Mouse (Mus musculus) subcutaneous adipose tissue, adult 2 months (tissue): ENCODE data around the gene Hist1h3h. TPM values are rescaled to one million over a fixed set of nuclear protein-coding genes. Genes with fewer than 3 reads are reported as not detected.

Experiments
- polyA plus RNA-seq: library from polyadenylated mRNA; depleted of rRNA; stranded (reverse); fragments of >200 nt; gene quantifications from 2 replicates; pipeline ENCODE4 v1.2.3, GENCODE M21; 2012; ENCODE audit warnings: low replicate concordance; rRNA removed

Gene Hist1h3h
- polyA plus RNA-seq: 2.7 and 33.5 TPM in 2 replicates

GRCm38 (mm10) chr13:21717397-21718357 lies at the start of gene Hist1h3h:
Gene Hist1h3h, plus strand, starts transcription at chr13:21717659.

GRCm38 (mm10) chr13:21677305-21677704 lies 40.2 kb upstream of the Hist1h3h start, which contains the start of gene Olfr1360:
Gene Olfr1360, minus strand, starts transcription at chr13:21677405.

GRCm38 (mm10) chr13:21697811-21698210 lies 19.6 kb upstream of the Hist1h3h start, which contains the start of gene Olfr1359:
Gene Olfr1359, plus strand, starts transcription at chr13:21698111.

GRCm38 (mm10) chr13:21715864-21716539 lies 1.5 kb upstream of the Hist1h3h start, which contains the start of the genes Hist1h2bl and Hist1h2ai:
Gene Hist1h2bl, minus strand, starts transcription at chr13:21716143.
Gene Hist1h2ai, plus strand, starts transcription at chr13:21716422.

GRCm38 (mm10) chr13:21721757-21722372 lies 4.4 kb downstream of the Hist1h3h start, which contains the start of gene Hist1h2bm:
Gene Hist1h2bm, plus strand, starts transcription at chr13:21722044.

GRCm38 (mm10) chr13:21734906-21735767 lies 17.7 kb downstream of the Hist1h3h start, which contains the start of gene Hist1h4j:
Gene Hist1h4j, plus strand, starts transcription at chr13:21735064.

GRCm38 (mm10) chr13:21750159-21751017 lies 32.9 kb downstream of the Hist1h3h start, which contains the start of gene Hist1h4k:
Gene Hist1h4k, minus strand, starts transcription at chr13:21750505.

GRCm38 (mm10) chr13:21753524-21754285 lies 36.2 kb downstream of the Hist1h3h start, which contains the start of the genes Hist1h2ak and Hist1h2bn:
Gene Hist1h2ak, minus strand, starts transcription at chr13:21753827.
Gene Hist1h2bn, plus strand, starts transcription at chr13:21754123.

Other genes starting within 250 kb of the Hist1h3h start
- gene Nkapl, start 249.2 kb upstream of the Hist1h3h start, polyA plus RNA-seq: 0.72 and 1.1 TPM in 2 replicates
- 2.1 and 2.2 TPM in 2 replicates for gene Zkscan4, start 238.8 kb upstream of the Hist1h3h start, polyA plus RNA-seq
- gene Gm10065, start 238.2 kb upstream of the Hist1h3h start, polyA plus RNA-seq: not detected in 2 replicates
- gene AK157302, start 222.4 kb upstream of the Hist1h3h start, polyA plus RNA-seq: 0.24 and 0.27 TPM in 2 replicates
- gene Gm11273, start 216.2 kb upstream of the Hist1h3h start, polyA plus RNA-seq: 17.1 and 26.1 TPM in 2 replicates
- 4.9 and 7.2 TPM in 2 replicates for gene Zkscan8, start 186.5 kb upstream of the Hist1h3h start, polyA plus RNA-seq
- gene Olfr1366, start 174.9 kb upstream of the Hist1h3h start, polyA plus RNA-seq: not detected in 2 replicates
- not detected in 2 replicates for gene Olfr1535, start 157.8 kb upstream of the Hist1h3h start, polyA plus RNA-seq
- gene Olfr1364, start 135.9 kb upstream of the Hist1h3h start, polyA plus RNA-seq: not detected in 2 replicates
- gene Olfr1362, start 103.6 kb upstream of the Hist1h3h start, polyA plus RNA-seq: not detected in 2 replicates
- gene Olfr11, start 75.1 kb upstream of the Hist1h3h start, polyA plus RNA-seq: 0.04 TPM in 1 of 2 replicates, not detected in the other
- not detected in 2 replicates for gene Olfr1361, start 54.3 kb upstream of the Hist1h3h start, polyA plus RNA-seq
- gene Olfr1360, start 40.3 kb upstream of the Hist1h3h start, polyA plus RNA-seq: not detected in 2 replicates
- gene Olfr1359, start 19.5 kb upstream of the Hist1h3h start, polyA plus RNA-seq: not detected in 2 replicates
- 2.6 and 3.2 TPM in 2 replicates for gene Hist1h2bl, start 1.5 kb upstream of the Hist1h3h start, polyA plus RNA-seq
- 1.7 and 10.5 TPM in 2 replicates for gene Hist1h2ai, start 1.2 kb upstream of the Hist1h3h start, polyA plus RNA-seq
- gene Hist1h2bm, start 4.4 kb downstream of the Hist1h3h start, polyA plus RNA-seq: 0.42 and 2.3 TPM in 2 replicates
- gene Hist1h4j, start 17.4 kb downstream of the Hist1h3h start, polyA plus RNA-seq: 0.50 and 4.8 TPM in 2 replicates
- gene Hist1h4k, start 32.8 kb downstream of the Hist1h3h start, polyA plus RNA-seq: 2.1 and 39.6 TPM in 2 replicates
- 9.2 TPM in 1 of 2 replicates, not detected in the other for gene Hist1h2ak, start 36.2 kb downstream of the Hist1h3h start, polyA plus RNA-seq
- 5.6 and 6.6 TPM in 2 replicates for gene Hist1h2bn, start 36.5 kb downstream of the Hist1h3h start, polyA plus RNA-seq
- gene Hist1h1b, start 63.0 kb downstream of the Hist1h3h start, polyA plus RNA-seq: 0.23 and 1.3 TPM in 2 replicates
- gene Hist1h3i, start 65.7 kb downstream of the Hist1h3h start, polyA plus RNA-seq: 0.97 and 14.0 TPM in 2 replicates
- gene Hist1h2an, start 69.6 kb downstream of the Hist1h3h start, polyA plus RNA-seq: 1.2 and 8.9 TPM in 2 replicates
- gene Hist1h2bp, start 69.8 kb downstream of the Hist1h3h start, polyA plus RNA-seq: 1.2 and 1.7 TPM in 2 replicates
- gene Hist1h2bq, start 92.5 kb downstream of the Hist1h3h start, polyA plus RNA-seq: 7.2 and 42.8 TPM in 2 replicates
- gene Hist1h2ao, start 92.8 kb downstream of the Hist1h3h start, polyA plus RNA-seq: not detected in 2 replicates
- not detected in 2 replicates for gene Hist1h4m, start 94.1 kb downstream of the Hist1h3h start, polyA plus RNA-seq
- 8.8 and 27.8 TPM in 2 replicates for gene Hist1h4n, start 114.5 kb downstream of the Hist1h3h start, polyA plus RNA-seq
- gene Hist1h2ap, start 115.8 kb downstream of the Hist1h3h start, polyA plus RNA-seq: 10.9 and 185 TPM in 2 replicates
- 2.6 and 36.8 TPM in 2 replicates for gene Hist1h2br, start 116.1 kb downstream of the Hist1h3h start, polyA plus RNA-seq
- gene Zfp184, start 227.4 kb downstream of the Hist1h3h start, polyA plus RNA-seq: 0.59 and 3.6 TPM in 2 replicates